Mouse (Mus musculus): ENCODE results near the gene Itih5.
A peak's percentile ranks its signal among the peaks of the same experiment; 100 is the strongest.

Itih5 gene

DNA sequence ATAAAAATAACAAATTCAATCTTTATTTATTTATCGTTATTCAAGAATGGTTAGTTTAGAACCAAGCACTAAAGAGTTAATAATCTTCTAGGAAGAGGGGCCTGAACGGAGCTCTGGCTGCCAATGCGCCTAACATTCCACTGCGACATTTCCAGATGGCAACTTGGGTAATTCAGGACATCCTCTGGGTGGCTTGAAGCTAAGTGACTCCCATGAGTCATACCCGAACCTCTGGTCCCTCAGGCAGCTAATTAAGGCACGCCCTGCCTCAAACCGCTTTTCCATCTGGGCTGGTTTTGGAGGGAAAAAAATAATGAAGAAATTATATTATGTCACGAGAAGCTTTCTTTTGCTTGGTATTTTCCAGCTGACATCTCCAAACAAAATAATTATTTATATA, 14.6 kb downstream of the Itih5 start:
- DNase-seq (ENCODE audit: low spot score) = no peak

DNA sequence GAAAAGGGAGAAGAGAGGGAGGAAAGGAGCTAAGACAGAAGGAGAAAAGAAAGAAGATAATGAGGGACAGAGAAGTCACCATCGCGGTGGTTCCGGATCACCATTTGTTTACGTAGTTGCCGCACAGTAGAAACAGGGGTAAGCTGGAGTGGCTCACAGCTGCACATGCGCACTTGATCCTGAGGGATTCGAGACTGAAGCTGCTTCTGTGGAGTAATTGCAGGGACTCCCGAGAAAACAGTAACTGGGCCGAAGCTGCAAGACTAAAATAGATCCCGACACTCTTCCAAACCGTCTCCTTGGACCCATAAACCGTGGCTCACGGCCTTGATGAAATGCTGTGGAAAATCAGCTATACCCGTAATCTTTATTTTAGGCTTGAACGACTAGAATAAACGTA, 16.6 kb downstream of the Itih5 start:
- no peak for DNase-seq (ENCODE audit: low spot score)

DNA sequence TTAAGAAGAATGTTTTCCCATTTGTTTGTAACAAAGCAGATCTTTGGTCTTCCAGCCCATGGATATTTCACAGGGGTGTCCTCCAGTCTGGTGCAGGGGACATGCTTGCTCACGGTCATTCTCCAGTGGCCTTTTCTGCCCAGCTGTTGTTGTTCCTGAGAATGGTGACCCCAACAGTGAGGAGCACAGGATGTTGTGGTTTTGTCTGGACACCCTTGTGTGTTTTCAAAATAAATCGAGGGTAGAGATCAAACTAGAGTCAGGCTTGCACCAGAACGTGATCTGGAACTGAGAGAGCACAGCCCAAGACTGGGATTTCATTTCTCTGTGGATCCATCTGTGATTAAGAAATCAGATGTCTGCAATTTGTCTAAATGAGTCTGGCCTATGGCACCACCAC, 40.2 kb downstream of the Itih5 start:
- no peak for DNase-seq (ENCODE audit: low spot score)

DNA sequence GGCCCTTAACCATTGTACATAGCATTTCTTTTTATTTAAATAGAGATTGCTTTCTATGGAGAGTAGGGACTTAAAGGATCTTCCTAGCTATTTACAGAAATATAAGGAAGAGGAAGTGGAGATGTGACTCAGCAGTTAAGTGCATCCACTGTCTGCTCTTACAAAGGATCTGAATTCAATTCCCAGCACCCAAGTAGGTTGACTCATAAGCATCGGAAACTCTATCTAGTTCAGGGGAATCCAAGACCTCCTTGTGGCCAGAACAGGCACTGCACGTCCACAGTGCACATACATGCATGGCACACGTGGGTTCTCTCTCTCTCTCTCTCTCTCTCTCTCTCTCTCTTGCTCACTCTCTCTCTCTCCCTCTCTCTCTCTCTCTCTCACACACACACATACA, 41.8 kb downstream of the Itih5 start:
- DNase-seq (ENCODE audit: low spot score) = no peak

DNA sequence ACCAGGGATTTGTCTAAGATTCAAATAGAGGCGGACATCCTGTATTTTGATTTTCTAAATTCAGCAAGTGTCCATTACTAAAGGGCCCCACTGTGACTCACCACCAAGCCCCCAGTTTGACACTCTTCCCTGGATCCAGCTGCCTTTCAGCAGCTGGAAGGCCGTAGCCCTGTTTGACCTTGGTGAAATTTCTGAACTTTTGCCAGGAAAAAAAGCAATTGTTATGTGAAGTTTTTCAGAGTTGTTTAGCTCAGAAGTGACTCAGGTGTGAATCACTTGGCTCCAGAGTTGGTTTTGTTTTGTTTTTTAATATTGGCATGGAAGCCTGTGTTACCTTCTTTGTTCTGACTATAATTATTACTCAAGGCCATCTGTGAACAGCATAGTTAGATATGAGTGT, 46.0 kb downstream of the Itih5 start:
- no peak for DNase-seq (ENCODE audit: low spot score)

DNA sequence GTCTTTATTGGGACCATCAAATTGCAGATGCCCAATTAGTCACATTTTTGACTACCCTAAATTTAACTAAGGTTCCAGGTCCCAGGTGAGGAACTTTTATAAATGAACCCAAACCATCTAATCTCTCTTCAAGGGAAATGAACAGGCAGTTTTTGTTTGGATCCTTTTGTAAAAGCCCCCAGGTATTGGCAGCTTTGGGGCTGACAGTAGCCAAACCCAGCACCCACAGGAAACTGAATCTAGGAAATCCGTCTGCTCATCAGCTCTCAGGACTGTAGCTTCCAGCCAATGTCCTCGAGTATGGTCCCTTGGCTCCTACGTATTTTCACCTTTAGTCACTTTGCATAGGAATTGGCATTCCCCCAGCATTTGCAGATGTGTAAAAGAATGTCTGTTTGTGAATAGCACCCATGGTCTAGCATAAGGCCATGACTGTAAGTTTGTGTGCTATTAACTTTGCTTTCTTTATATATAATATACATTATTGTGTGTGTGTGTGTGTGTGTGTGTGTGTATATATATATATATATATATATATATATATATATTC, 47.4 kb downstream of the Itih5 start:
- DNase-seq (ENCODE audit: low spot score) = no peak

DNA sequence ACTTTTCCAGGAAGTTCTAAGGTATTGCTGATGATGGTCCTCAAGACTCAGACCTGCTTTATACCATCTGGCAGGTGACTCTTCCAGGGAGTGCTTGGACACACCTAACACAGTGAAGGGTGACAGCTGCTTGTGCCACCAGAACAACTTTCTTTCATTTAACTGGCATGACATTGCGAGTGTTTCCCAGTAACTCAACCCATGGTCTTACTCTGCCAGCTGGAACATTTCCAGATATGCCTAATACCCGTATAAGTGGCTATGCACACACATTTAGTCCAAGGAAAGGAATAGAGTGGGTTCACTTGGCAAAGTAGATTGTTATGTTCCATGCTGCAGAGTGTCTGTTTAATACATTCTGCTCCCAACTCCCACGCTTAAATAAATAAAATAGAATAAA, 50.9 kb downstream of the Itih5 start:
- DNase-seq (ENCODE audit: low spot score) = no peak

DNA sequence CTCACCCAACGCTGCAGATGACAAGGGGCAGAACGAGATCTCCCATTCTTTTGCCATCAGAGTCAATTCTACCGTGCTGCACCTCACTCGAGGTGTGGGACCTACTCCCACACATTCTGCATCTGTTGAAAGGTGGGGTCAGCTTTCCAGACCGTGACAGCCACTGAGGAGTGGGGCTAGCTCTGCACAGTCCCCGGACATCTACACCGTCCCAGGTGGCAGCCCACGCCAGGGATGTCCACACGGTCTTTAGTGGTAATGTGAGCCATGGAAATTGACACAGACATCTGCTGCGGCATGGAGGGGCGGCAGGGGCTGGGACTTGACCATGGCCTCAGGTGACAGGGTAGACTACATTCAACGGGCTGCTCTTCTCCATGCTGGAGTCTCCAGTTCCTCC, 60.1 kb downstream of the Itih5 start:
- no peak for DNase-seq (ENCODE audit: low spot score)

DNA sequence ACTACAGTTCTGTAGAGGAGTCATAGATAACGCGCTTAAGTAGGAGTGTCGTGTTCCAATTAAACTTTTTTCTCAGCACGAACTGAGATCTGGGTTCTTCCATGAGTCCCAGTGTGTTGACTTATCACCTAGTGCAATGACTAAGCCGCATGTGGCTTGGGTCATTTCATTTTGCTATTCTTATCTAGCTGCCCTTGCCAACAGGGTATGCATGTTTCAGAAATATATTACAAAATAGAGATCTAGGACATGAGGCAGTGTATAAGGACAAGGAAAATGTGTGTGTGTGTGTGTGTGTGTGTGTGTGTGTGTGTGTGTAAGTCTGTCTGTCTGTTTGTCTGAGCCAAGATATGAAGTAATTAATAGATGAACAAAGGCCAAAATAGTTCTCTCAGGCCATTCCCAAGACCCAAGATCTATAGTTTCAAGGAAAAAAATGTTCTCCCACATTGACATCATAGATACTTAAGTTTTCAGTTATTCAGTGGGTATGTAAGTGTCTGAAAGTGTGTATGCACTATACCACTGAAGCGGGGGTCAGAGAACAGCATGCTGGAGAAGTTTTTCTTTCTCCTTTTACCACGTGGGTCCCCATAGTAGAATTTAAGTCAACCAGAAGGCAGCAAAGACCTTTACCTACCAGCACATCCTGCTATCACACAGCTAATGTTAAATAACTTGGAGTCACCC, 62.6 kb downstream of the Itih5 start:
- no peak for DNase-seq (ENCODE audit: low spot score)

DNA sequence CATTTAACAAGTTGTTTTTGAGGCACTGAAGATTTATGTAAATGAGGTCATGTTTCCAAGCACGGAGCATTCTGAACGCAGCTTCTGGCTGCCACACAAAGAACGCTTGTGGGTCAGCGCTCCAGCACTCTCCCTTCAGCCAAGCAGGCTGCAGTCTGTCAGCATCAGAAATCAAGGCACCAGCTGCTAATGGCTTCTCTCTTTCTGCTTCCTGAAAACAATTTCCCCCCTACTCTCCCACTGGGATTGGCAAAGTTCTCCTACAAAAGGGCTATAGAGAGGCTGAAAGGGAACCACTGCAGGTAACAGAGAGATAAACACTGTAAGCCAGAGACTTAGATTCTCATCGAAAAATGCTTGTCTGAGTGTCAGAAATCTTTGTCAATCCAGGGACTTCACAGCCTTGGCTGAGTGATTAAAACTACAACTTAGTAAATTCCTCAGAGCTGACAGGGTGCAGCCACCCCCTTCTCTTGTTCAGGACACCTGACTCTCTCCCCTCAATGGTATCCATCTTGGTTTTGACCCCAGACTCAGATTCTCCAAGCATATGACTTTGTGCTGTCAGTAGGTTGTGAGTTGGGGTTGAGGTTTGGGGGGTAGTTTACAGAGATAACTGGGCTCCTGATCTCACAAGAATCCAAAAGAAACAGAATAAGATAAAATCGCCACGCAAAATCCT, 63.3 kb downstream of the Itih5 start:
- DNase-seq (ENCODE audit: low spot score) = peak; percentile 59

DNA sequence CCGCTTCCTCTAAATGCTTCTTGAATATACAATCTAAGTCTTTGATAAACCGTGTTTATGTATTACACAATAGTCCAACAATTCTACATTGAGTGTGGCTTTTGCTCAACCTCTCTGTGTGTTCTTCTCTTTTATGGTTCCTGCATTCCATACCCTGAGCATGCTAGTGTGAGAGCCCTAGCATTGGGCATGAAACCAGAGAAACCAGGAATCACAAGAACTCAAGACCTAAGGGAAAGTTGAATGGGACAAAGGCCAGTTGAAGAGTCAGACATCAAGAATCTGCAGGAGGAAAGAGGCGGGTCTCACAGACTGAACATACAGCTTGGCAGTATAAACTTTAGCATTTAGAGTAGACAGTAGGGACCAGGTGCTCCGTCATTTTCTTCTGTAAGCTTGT, 68.5 kb downstream of the Itih5 start:
- no peak for DNase-seq (ENCODE audit: low spot score)

DNA sequence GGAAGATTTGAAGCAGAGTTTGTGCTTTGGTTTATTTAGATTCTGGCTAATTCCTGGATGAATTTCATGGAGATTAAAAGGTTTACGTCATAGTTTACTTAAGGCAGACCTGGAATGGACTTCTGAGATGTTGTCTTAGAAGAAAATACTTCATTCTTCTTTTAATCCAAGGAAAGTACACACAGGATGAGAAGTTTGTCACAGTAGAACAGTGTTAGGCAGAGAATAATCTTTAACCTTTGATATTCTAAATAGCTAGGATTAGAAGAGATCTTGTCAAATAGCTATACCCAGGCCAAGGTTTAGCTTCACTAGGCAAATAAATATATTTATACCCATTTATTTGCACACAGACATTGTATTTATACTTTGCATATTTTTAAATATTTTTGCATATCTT, 73.5 kb downstream of the Itih5 start:
- no peak for DNase-seq (ENCODE audit: low spot score)

DNA sequence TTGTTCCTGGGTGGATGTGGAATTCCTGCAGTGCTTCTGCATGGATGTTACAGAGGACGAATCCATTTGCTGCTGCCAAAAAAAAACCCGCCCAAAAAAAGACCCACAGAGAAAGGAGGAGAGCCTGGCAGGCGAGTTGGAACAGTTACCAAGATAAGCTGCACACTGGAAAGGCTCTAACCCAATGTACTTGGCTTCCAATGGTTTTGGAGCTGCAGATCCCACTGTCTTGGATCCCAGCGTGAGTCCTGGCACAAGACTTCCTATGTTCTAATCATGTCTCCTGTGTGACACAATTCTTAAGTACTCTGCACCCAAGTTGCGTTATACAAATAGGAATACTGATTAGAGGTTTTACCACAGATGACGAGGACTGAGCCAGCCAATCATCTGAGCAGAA, 78.6 kb downstream of the Itih5 start:
- DNase-seq (ENCODE audit: low spot score) = no peak

DNA sequence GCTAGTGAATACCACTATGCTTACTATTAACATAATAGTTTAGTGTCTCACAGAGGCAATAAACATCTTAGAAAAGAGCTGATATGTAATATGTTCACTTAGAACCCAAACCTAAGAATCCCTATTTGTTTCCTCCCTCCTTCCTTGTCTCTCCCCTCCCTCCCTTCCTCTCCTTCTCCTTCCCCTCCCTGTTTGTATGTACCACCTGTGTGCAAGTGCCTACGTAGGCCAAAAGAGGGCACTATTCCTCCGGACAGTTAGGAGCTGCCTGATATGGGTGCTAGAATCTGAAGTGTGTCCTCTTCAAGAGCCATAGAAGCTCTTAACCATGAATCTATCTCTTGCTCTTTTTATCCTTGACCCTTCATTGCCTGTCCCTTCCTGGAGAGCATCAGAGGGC, 83.2 kb downstream of the Itih5 start:
- DNase-seq (ENCODE audit: low spot score) = no peak

DNA sequence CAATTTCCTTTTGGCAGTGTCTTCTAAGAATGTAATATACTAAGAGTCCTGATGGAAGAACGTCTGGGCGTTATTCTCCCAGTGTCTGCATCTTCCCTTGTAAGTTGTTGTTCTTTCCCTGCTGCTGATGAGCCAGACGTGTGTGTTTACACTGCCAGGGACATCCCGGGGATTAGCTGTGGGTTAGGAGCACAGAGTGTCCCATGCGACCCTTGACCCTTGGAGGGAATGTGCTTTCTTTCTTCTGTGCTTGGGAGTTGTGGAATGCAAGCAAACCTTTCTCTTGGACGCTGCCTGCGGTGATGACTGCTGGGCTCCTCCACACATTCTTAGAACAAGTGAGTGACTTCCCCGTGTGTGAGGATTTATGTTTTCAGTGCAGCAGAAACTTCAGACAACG, 89.6 kb downstream of the Itih5 start:
- peak; percentile 15 for DNase-seq (ENCODE audit: low spot score)

DNA sequence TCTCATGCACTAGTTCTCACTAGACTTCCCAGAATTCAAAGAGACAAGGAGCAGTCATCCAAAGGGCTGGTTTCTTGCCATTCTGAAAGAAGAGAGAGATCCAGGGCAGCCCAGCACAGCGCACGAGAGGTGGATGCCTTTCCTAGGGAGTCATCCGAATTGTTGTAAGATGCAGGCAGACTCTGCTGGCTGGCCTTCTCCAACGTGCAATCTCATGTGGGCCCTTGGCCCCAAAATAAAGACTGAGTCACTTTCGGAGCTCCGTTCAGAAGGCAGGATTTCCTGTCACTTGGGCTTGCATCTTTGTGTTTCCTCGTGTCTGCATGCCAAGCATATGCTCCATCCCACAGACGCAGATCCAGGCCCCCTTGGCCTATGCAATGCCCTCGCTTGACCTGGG, 97.1 kb downstream of the Itih5 start:
- no peak for DNase-seq (ENCODE audit: low spot score)

DNA sequence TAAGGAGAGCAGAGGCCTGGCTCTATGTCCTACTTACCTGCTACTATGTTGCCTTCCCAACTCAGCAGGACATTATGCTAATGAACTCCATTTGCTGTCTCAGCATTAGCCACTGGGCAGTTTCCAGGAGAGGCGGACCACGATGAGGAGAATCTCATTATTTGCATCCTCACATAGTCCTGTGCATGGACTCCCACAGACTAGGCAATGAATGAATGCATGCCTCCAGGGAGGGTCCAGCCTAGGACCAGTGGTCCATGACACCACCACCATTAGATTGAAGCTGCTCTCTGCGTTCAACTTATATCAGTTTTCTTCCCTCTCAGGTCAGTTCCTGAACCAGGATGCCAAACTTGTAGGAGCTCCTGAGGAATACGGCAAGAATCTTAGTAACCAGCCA, 97.6 kb downstream of the Itih5 start:
- no peak for DNase-seq (ENCODE audit: low spot score)

DNA sequence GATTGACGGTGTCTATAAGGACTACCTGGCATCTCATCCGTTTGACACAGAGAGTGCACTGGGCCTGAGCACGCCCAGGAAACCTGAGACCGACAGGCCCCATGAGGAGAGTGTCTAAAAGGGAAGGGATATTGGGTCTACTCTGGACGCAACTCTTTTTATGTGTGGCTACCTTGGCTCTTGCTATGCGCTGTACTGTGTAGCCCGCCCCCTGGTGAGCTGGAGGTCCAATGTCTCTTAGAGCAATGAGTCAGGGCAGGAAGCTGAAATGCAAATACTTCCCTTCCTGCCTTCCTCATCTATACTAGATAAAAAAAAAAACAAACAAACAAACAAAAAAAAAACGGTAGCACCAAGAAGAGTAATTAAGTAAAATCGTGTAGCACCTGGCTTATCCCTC, 98.1 kb downstream of the Itih5 start:
- no peak for DNase-seq (ENCODE audit: low spot score)

DNA sequence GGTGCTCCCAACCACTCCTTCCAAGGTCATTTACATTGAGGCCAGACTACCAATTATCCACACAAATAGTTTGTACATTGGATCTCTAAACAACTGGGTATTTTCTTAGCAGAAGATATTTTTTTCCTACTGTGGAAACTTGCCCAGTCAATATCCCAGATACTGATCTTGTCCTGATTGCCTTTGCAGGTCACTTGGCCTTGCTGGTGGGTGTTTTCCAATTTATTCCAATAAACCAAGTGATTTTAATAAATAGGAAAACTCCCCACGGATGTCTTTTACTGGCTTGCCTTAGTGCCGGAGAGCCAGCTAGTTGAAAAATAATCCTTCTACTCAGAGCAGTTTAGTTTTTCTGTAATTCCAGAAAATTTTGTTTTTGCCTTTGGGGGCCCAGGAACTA, 98.6 kb downstream of the Itih5 start:
- DNase-seq (ENCODE audit: low spot score) = no peak

DNA sequence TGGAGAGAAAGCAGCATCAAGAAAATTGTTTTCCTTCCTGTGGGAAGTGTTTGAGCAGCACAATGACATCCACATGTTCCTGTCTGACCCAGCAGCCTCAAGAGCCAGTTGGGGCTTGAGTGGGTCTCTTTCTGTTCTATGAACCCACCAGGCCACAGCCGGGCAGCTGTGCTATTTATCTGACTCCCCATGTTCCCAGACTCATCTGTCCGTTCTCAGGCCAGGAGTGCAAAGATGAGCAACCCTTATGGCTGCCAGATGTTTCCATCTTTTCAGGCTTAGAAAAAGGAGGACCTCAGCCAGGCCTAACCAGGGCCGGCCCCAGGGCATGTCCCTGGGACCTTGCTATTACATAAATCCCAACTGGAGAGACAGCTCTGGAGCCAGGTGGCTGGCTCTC, 100.0 kb downstream of the Itih5 start:
- DNase-seq (ENCODE audit: low spot score) = no peak

DNA sequence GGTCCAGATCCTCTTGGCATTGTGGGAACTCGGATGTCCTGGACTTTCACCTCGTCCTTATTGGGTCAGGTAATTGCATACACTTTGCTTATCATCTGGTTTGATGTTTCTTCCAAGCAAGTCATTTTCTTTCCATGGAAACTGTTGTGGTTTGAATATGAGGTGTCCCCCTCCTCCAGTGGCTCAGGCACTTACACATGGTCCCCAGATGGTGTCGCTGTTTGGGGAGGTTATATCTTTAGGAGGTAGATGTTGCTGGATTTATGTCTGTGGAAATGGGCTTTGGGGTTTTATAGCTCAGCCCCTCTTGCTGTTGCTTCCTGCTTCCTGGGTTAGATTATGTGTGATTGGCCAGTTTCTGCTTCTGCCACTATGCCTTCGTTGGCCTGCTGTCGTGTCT, 103.6 kb downstream of the Itih5 start:
- no peak for DNase-seq (ENCODE audit: low spot score)

DNA sequence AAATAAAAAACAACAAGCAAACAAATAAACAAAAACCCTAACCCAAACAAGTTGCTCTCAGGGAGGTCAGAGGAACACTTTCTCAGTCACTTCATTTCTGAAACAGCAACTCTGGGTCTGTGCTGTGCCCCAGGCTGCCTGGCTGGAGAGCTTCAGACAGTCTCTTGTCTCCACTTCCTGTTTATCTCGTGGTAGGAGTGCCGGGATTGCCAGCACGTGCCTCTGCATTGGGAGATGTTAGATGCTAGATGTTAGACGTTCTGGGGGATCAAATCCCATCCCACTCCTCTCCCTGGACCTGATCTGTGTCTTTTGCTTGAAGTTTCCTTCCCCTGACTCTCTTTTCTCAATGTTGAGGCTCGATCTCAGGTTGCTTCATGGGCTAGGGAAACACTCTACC, 104.9 kb downstream of the Itih5 start:
- no peak for DNase-seq (ENCODE audit: low spot score)

DNA sequence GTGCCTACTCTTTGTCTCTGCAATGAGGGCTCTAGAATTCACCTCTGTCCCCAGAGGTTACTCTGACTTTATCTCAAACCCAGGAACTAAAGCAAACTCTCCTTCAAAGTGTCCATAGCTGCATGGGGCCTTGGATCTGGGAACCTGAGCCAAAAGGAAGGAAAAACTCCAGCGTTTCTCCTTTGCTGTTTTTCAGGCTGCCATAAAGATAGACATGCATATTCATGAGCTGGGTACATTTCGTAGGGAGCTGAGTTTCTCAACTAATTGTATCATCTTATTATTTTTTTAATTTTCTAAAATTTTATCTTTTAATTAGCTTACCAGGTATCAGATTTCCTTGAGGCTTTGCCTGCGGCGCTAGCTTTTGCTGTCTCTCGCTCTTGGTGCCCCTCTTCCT, 106.7 kb downstream of the Itih5 start:
- DNase-seq (ENCODE audit: low spot score) = no peak

DNA sequence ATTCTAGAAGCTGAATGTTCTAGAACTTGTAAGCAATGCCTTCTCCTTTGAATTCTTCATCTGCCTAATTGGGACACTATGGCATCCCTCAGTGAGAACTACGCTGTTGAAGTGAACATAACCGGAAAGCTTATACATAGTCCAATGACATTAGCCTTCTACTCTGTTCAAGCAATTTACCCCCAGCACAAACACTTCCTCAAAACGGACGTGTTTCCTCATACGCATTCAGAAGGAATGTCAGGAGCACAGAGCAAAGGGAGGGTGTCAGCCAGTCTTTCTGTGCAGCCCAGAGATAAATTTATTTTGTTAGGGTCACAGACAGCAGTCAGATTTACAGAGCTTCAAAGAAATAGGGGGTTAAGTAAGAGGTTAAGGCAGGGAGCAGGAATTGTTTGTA, 108.0 kb downstream of the Itih5 start:
- no peak for DNase-seq (ENCODE audit: low spot score)
